Mouse (Mus musculus): ENCODE measurements at regions not wholly inside any gene's neighbourhood (a gene's known extent, or its start where the extent isn't known, plus 50 kb on each side); places are given as distances from the start of the nearest gene placed in this dataset.

- DNase-seq, result no peak
These were observed 473.0 kb downstream of the Slc4a3 start for GRCm38 (mm10) chr1:76019071-76019470.

GRCm38 (mm10) chr1:76024650-76025049 is 478.6 kb downstream of the Slc4a3 start:
- DNase-seq, result no peak

DNA sequence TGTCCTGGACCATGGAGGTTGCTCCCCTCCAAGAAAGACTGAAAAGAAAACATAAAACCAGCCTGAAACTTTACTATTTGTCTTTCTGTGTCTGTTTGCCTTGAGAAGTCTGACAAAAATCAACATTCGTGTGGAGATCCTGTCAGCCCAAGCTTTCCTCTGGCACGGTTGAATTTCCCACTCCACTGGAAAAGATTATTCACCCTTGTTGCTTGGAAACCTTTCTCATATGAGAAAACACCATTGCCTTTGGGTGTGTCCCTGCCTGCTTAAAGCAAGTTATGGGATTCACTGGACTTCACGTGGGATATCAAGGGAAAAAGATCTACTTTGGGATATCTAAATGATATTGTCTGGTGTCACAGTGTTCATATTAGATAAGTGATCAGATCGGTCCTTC is 479.3 kb downstream of the Slc4a3 start:
- DNase-seq, result no peak

DNA sequence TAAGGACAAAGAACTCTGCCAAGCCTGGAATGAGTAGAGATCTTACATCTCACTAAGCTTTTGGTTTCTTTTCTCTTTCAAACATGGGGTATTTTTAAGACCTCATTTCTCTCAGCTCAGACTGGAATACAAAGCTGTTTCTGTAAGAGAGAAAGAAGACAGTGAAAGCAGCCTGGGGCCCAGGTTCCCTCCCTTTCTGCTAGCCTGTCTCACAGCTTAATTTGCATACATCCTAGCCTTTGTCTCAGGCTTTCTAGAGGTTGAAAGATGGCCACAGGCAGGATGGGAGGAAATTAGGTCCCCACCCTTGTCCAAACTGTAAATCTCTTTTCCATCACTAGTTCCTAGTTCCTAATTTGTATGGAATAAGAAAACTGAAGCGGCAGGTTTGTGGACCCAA is 483.0 kb downstream of the Slc4a3 start:
- no peak for DNase-seq

DNA sequence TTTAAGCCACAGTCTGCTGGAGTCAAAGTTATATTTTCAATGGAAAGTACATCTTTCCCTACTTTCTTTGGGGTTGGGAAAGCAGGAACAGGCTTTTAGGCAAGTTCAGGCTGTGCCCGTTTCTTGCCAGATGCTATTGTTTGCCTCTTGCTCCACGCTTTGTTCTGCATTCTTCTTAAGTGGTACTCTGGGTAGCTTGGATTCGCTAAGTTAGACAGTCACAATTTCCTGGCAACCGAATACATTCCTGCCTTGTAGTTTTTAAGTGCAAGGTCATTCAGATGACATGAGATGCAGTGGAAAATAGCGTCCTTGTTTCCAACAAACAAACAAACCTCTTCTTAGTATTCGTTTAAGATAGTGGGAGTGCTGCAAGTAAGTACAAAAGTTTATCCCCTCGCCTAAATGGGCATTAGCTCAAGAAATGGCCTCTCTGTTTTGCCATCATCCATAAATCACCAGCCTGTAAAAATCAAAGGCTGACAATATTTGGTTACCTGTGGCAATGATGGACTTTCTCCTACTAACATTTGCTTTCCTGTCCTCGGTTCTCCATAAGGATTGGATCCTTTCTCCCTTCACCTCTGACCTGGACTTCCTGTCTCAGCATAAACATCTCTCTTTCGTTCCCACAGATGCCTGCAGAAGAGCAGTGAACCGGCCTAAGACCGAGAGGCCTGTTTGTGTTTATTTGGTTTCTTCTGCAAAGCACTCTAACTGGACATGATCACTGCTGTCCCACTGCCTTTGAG is 485.3 kb downstream of the Slc4a3 start:
- DNase-seq, result no peak

DNA sequence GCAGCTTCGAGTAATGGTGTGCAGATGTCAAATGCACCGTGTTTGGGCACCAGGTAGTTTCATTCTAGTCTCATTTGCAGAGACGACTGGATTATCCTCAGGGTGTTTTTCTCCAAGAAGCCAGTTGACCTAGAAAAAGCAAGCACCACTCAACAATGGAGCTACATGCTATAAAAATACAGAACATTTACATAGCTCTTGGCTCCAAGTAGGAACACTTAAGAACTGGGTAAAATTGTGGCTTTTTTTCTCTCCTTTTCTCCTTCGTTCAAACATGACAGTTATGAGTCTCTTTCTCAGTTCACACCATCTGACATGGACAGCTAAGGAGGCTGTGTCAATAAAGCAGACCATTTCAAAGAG is 485.8 kb downstream of the Slc4a3 start:
- DNase-seq, result no peak

DNA sequence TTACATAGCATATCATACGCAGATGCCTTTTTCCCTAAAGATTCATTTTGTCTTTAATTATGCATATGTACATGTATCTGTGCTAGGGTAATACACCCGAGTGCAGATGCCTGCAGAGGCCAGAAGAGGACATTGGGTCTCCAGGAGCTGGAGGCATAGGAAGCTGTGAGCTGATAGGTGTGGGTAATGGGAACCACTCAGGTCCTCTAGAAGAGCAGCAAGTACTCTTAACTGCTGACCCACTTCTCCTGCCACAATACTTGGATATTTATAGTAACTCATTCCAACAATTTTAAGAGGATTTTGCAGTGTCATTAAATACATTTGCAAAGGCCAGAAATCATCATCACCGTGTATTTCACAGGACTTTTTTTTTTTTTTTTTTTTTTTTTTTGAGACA is 486.6 kb downstream of the Slc4a3 start:
- no peak for DNase-seq

GRCm38 (mm10) chr1:76036316-76036715 is 490.2 kb downstream of the Slc4a3 start:
- no peak for DNase-seq

DNA sequence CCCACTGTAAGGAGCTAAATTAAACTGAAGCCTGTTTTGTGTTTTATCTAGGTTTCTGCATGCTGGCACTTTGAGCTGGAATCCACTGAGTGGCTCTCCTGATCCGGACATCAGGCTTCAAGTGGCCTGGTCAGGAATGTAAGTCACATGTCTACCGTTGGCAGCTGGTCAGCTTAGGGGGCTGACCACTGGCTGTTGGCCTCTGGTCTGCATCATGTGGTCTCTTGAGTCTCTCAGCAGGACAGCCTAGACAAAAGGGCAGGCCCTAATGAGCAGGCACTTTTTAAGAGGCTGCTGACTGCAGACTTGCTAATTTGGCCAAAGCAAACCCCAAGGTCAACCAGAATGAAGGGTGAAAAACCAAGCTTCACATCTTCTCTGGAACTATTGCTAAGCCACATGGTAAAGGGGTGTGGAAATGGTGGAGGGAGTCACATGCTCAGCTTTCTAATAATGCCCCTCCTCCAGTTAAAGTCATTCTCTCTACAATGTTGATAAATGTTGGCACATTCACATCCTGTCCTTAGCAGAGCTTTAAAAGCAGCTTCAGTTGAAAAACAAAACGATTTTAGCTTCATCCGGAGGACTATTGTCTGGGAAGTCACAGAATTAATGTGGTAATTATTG is 493.1 kb downstream of the Slc4a3 start:
- DNase-seq, result peak; percentile 8 to 19

- no peak for DNase-seq
These were observed 493.6 kb downstream of the Slc4a3 start for GRCm38 (mm10) chr1:76039661-76040060.

- DNase-seq, result no peak
These were observed 504.2 kb downstream of the Slc4a3 start for GRCm38 (mm10) chr1:76050264-76050663.

DNA sequence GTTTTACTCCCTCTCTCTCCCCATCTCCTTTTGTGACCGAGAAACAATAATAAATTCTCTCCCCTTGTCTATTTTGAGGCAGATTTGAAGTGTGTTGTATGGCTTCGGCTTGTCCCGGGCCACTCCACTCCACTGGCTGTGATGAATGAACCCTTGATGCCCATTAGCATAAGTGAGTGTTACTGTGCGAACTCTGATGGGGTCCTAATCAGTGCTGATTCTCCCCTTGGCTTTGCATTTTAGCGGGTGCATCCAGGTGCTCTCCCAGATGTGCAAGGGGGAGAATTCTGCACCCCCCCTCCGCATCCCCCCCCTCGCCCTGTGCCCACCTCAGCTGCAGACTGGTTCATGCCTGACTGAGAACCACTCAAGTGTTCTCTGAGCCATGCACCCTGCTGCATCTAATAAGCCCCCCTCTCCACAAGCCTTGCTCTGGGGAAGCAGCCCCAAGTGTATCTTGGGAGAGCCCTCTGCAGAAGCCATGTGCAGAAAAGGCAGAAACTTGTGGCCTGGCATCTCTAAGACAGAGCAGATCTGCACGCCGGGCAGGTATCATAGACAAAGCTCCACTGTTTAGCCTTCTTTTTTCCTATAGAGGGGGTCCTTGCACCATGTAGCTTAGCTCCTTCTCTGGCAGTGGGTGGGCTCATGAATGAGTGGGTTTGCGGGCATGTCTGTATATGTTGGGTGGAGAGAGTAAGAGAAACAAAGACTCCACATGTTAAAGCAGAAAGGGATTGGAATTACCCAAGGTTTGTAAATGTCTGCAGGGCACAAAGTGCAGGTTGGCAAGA is 507.5 kb downstream of the Slc4a3 start:
- no peak for DNase-seq

GRCm38 (mm10) chr1:76065783-76066182 is 519.7 kb downstream of the Slc4a3 start:
- no peak for DNase-seq

DNA sequence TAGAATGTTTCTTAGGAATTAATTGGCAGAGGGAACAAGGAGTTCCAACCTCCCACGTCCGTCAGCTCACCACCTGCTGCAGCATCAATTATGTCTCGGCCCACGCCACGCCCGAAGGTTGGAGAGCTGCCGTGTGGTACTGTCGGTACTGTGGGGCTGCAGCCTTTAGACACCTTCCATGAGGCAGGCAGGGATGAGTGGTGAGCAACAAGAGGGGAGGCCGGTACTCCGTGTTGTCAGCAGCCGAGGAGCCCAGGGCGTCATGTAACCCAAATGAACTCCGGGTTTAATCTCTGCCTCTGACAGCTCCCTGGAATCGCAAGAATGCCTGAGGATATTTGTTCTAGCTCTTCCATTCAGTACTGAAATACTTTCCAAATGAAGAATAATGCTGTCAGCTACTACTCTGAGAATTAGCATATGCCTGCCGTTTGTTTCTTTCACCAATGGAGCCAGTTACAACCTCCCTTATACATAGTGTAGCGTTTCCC is 524.8 kb downstream of the Slc4a3 start:
- DNase-seq, result no peak

DNA sequence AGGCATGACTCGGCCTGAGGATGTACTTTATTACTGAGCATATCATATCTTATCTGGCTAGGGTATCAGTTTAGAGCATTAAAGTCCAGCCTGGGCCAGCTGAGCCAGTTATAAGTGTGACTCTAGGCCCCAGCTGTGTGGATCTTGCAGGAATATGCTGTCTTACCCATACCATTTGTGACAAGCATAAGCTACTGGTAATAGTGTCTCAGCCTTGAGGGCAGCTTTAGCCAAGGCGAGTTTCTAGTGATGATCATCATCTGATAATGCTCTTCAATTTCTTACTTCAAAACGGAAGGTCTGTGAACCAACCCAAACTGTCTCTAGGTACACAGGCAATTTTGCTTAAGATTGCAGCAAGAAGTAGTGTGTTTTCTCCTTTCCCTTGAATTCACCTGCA is 529.1 kb downstream of the Slc4a3 start:
- DNase-seq, result no peak

DNA sequence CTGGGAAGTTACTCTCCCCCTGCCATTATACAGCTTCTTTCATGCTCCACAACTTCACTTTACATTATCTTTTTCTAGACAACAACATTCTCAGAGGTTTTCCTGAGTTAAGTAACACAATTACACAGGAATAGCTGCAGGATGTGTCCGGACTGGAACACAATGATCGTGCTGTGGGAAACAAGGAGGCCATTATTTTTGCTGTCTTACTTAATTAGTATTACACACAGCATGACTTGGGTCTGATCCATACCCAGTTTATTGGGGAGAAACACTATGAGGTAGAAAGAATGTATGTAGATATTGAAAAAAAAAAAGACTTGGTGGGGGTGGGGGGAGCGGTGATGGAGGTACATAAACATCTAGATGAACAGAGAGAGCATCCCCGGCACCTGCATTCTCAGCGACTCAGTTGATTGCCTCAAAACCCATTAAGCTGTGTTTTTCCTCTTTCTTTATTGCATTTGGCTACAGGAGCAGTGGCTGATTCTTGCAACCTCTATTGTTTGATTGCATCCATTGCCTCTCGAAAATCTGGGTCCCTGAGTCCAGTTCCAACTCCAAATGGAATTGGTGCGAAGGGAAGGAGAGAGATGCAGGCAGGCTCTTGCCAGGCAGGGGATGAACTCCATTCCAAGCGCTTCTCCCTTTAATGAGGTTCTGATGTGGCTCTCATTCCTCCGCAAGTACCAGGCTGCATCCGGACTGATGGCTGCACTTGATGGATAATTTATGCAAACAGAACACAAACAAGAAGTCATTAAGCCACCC is 529.8 kb downstream of the Slc4a3 start:
- no peak for DNase-seq

- DNase-seq, result no peak
These were observed 534.2 kb downstream of the Slc4a3 start for GRCm38 (mm10) chr1:76080241-76080640.

DNA sequence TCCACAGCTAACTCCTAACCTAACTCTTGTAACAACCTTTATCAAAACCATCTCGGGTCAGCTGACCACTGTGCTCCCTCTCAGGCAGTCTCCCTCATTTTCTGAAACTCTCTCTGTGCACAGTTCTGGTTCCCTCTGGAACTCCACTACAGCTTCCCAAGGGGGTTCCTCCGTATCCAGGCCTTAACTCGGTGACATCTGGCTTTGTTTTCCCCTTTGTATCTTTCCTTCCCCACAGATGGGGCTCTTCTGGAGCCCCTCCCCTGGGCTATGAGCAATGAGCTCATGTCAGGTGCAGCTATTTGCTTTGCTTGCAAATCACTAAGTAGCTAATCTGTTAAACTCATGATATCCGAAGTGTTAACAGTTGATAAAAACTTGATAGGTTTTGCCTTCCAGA is 535.6 kb downstream of the Slc4a3 start:
- DNase-seq, result no peak

DNA sequence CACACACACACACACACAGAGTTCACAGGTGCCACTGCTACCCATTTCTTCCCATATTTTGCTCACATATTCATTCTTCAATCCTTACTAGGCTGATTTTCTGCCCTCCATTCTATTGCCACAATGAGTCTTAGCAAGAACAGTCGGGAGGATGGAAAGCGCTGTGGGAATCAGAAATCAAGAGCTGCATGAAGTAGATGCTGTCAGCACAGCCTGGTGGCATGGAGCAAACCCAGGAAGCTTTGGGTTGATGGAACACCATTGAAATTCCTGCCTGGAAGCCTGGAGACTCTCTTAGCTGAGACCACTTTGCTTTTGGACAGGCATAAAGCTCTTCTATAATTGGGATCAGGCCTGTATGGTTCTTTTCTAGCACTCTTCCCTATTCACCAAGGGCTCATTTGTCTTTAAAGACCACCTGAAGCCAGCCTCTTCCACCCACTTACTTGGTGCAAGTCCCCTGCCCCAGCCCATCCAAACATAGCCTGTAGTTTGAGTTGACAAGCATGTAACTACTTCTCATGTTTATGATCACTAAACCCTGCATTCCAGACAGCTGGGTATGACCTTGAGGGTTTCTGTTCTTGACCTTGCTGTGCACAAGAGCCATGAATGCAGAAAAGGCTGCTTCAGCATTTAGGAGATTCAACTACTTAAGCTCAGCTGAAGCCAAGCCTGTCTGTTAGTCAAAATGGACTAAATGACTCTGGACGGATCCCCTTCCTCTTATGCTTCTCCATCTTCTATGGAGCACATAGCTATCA is 537.4 kb downstream of the Slc4a3 start:
- no peak for DNase-seq

GRCm38 (mm10) chr1:76091031-76091430 is 545.0 kb downstream of the Slc4a3 start:
- DNase-seq, result no peak

DNA sequence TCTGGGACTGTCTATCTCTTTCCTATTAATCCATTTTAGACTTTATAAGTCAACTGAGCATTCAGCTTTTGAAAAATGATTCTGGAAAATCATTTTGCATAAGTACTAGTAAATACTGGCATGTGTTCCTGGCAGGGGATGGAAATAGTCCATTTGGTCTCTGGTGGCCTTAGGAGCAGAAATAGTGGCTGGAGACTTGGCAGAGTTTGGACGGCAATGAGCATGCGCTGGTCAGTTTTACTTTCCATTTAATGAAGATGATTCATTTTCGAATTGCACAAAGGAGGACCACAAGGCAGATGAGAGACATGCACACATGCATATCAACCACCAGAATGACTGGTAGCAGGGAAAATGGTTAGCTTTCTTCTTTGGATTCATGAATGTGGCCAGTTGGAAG is 567.2 kb downstream of the Slc4a3 start:
- DNase-seq, result no peak

GRCm38 (mm10) chr1:76120840-76121239 is 574.8 kb downstream of the Slc4a3 start:
- no peak for DNase-seq
